Mouse (Mus musculus) cerebellum, adult 8-10 months (tissue): ENCODE data around the gene Prkar2b.
A peak's percentile ranks its signal among the peaks of the same experiment; 100 is the strongest.

Experiments
- DNase-seq: peaks from one replicate; pipeline ENCODE4 v3.0.0; 2022

The Prkar2b gene

DNA sequence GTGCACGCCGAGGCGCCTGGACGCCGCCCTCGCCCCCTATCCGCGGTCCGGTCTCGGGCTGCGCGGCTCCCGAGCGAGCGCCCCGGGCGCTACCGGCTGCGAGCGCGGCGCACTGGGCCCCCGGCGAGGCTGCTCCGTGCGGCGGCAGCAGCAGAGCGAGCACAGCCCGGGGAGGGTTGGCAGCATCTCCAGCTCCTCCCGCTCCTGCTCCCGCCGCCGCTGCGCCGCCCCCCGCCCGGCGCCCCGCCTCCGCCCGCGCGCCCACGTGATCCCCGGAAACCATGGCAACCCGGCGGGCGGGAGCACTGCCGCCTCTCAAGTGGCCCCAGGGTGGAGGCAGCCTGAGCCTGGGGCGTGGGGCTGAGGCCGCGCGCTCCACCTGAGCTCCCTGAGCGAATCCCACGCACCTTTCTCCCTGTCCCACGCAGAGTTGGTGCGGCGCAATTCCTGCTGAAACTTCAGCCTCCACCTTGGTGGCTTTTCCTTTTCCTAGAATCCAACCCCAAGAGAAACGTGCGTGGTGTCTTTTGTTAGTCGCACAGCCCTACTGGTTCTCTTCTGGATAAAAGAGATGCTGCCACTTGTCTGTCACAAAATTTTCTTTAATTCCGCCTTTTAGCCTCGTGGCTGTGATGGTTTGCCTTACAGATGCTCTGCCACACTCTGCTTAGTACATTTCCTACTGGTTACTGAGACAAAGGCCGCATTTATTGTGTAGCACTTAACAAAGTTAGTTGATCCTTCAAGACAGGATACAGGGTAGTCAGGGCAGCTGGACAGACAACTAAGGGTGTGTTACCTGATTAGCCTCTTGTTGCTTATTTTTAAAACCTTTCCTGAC lies at the start of gene Prkar2b:
Gene Prkar2b (minus strand): TSS at position 207 of the 841 bp plus-strand sequence.
- peak; percentile 86 for DNase-seq

DNA sequence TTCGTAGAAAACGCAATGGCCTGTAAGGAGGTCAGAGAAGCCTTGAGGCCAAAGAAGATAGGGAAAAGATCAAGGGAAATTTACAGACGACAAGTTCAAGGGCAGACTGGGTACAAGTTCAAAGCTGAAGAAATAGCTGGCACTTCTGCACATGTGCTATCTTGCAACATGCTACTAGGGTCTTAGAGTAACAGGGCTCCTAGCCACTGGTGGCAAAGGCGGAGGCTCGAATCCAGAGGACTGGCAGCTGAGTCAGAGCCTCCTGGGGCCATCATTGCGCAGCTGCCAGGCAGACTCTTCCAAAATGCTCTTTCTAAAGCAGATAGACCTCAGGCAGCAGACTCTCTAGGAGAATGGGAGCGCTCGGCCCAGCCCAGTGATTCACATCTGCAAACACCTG lies 48.1 kb upstream of the Prkar2b start:
- DNase-seq = no peak

DNA sequence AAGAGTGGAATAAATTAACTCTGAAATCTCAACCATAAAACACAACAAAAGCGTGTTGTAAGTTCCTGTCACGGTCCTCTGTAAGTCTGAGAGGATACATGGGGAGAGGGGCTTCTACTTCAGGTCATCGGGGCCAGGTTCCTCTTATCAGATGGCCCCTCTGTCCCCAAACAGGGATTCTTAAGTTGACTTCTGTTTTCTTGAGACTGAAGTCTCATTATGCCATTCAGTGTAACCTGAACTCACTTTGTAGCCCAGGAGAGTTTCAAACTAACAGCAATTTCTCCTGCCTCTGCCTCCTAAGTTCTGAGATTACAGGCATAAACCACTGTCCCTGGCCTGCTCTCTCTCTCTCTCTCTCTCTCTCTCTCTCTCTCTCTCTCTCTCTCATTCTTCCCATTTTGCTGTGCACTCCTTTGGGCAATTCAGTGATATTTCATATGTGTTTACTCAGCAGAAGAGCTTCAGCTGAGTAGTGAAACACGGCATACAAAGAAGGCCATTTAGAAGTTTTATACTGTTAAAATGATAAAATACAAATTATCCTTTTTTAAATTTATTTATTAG lies 43.9 kb upstream of the Prkar2b start:
- DNase-seq = no peak

DNA sequence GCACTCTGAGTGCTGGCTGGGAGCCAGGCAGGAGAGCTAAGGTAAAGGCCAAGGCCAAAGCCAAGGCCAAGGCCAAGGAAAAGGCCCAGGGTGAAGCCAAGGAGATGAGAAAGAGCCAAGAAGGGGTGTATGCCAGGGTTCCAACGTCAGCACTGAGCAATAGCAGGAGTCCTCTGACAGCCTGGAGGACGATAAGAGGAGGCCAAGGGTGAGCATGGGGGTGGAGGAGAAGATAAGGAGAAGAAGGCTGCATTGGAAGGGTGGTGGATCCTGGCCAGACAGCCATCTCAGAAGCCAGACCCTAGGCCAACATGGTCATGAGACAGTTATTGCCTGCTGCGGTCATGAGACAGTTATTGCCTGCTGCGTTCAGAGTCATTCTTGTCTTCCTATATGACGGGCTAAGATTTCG lies 43.4 kb upstream of the Prkar2b start:
- DNase-seq = no peak

DNA sequence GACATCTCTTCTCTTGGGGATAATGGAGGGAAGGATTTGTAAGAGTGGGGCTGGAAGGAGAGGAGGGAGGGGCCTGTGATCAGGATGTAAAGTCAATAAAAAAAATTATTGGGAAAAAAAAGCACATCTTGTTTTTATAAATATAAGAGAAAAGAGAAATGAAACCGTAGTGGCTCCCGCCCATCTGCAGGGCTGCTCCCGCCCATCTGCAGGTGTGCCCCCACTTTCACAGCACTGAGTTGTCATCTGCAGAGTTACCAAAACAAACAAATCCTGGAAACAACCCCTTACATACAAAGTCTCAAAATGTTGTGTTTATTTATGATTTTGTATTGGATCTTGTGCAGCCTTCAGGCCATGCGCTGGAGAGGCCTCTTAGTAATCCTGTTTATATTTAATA lies 40.2 kb upstream of the Prkar2b start:
- DNase-seq = no peak

DNA sequence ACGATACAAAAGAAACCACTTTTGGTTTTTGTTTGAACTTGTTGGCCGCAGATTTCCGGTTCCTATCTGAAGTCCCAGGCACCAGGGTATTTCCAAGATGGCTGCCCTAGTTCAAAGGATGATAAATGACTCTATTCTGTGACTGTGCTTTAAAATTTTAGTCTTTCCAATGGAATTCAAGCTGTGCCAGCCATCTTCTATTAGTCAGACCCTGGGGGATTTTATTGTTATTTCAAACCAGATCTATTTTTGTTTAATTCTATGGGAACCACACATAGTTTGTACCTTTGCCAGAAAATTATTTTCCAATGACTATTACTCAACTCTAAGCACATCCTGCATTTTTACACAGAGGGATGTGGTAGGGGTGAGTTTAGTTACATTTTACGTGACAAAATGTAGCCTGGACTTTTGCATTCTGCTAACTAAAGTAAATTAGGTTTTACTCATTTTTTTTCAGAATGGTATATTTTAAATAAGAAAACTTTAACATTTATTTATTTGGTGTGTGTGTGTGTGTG lies 38.6 kb upstream of the Prkar2b start:
- DNase-seq = no peak

DNA sequence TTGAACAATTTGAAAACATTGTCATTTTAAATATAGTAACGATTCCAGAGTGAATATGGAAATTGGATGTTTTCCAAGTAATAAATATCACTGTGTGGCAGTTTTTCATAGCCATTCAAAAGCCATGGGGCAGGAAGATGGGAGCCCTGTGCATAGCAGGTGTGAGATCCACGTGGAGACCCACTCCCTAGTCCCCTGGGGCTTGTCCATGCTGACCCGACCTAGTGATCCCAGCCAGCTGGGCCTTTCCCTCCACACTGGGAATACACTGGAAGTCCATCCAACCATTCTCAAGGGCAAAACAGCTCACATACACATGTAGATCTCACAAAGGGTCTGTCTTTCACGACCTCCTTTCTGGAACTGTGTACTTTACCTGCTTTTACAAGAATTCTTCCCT lies 37.5 kb upstream of the Prkar2b start:
- DNase-seq = no peak

DNA sequence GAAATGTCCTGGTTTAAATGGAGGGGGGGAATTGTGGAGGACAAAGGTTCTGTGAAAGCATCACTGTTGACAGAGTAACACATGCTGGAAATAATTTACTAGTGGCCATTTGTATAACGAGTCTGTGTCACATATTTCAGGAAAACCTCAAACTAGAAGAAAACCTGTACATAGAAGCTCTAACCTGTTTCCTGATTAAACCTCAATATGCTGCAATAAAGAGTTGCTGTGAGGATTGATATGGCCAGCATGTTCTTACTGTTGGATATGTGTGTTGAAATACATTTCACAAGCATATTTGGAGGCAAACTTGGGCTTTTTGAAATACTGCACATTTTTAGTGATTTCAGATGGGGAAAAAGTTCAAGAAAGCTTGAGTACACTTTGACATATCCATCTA lies 36.0 kb upstream of the Prkar2b start:
- no peak for DNase-seq

DNA sequence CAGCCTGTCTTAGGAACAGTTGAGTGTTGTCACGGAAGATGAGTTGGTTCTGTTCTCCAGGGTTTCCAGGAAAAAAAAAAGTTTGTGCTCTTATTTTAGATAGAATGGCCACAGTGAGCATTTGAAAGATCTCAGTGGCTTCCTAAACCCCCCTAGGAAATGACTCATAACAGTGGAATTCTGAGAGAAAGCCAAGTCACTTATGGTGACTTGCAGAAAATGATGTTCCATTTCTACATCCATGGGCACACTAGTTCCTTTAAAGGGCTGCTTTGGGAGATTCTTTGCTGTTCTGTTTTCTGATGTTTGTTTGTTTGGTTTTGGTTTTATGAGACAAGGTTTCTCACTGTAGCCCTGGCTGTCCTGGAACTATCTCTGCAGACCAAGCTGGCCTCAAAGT lies 34.1 kb upstream of the Prkar2b start:
- no peak for DNase-seq

DNA sequence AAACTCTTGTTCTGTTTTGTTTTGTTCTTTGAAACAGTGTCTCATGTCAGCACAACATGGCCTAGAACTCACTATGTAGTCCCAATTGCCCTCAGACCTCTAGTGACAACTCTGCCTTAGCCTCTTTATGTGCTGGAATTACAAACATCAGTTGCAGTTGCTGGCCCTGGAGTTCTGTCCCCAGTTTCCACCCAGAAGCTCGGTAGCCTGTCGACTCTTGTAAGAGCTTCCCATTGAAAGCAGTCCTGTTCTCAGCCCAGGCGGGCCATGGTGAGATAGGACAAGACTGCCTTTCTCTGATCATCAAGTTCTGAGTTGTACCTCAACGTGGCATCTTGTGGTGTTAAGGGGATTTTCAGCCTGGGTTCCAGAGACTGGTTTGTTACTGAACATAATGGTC lies 31.4 kb upstream of the Prkar2b start:
- no peak for DNase-seq

DNA sequence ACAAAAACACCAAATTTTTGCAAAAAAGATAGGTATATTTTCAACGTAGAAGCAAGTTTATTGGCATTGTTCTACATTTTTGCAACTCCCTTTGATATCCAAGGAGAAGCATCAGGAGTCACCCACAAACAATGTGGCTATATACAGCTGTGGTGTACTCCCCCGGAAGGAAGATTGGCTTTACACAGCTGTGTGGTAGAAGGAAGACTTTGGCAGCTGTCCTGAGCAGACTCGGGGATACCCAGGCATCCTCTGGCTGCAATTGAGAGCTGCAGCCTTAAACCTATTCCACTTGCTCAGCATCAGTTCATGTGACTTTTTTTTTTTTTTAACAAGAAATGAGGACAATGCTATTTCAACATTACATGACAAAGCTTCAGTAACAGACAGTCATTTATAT lies 27.5 kb upstream of the Prkar2b start:
- DNase-seq = no peak

DNA sequence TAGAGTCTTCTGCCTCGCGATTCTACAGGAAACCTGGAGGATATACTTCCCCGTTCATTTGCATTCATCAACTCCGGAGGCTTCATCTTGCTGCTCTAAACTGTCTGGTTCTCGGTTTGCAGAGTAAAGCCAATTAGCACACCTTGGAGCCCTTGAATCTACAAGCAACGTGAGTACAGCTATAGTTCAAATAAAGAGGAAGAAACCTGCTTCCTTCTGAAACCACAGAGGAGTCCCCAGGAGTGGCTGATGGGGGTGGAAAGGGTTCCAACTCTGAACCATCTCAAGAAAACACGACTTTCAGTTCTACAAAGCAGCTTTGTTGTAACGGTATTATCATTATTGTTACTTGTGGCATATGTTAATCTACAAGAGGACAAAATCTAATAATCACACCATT lies 26.2 kb upstream of the Prkar2b start:
- DNase-seq = no peak

DNA sequence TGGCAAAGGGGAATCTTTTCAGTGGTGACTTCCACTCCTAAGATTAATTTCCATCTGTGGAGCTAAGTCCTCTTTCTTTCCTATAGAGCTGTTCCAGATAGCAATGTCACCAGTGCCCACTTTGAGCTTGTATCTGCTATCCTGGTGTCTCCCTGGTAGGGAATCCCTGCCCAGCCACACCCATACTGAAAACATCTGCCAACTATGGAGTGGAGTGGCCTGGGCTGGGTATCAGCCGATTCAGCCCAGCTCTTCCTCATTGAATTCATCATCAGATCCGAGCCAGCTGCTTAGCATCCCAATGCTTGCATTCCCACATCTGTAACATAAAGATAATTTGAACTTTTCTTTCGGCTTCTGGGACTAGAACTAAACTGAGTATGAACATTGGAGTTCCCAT lies 25.8 kb upstream of the Prkar2b start:
- no peak for DNase-seq

DNA sequence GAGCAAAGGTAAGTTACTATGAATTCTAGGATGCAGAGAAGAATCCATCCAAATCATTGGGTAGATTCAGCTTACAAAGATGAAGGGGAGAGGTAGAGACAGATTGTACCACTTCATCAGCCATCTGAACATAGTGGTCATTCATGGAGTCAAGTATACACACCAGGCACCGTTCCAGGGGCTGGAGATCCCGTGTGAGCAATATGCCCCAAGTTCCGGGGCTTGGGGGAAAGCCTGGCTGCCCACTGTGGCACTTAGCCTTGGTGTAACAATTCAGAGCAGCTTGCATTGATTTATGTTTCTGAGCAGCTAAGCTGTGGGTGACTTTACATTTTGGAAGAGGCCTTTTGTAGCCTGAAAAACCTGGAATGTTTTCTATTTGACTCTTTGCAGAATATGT lies 24.8 kb upstream of the Prkar2b start:
- no peak for DNase-seq

DNA sequence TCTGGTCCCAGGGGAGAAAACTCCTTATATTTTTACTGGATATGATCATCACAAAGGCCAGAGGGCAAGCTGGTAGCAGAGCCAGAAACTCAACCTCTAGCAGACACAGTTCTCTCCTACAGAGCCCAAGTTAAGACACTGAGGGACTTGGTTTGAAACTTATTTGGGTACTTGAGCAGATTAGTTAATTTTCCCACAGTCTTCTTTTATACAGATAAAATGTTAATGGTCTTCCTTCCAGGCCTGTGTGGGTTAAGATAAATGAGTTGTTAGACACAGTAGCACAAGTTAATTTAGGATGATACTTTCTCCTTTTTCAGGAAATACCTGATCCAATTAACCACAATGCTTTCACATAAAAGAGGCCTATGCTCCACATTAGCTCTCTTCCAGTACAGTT lies 24.1 kb upstream of the Prkar2b start:
- no peak for DNase-seq

DNA sequence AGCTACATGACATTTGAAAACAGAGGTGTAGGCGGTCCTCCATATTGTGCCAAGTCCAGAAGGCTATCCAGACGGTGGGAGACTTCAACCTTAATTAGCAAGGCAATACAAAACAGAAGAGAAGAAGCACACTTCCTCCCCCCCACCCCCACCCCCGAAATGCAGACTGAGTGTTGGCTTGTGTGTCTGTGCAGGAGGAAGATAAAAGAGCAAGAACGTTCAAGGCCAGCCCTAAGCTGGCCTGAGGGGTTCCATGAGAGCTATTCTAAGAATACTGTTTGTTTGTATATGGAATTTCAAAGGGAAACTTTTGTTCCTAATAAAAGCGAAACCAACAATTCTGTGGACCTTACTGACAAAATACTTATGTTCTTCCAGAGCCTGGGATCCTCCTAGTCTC lies 23.5 kb upstream of the Prkar2b start:
- no peak for DNase-seq

DNA sequence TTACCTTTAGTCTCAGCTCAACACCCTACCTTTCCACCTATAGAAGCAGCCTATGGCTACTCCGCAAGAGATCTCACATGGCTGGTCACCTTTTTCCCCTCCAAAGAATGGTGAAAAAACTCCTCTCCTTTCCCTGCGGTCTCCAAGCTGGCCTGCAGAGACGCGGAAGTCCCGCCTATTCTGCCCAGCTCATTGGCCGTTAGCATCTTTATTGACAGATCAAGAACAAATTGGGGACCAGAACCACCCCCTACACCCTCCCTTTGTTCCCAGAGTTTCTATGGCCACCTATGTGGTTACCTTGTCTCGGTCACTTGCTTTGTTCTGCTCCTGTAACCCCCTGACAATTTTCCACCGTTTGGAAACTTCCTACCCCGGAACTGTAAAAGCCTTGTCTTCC lies 19.6 kb upstream of the Prkar2b start:
- DNase-seq = no peak

DNA sequence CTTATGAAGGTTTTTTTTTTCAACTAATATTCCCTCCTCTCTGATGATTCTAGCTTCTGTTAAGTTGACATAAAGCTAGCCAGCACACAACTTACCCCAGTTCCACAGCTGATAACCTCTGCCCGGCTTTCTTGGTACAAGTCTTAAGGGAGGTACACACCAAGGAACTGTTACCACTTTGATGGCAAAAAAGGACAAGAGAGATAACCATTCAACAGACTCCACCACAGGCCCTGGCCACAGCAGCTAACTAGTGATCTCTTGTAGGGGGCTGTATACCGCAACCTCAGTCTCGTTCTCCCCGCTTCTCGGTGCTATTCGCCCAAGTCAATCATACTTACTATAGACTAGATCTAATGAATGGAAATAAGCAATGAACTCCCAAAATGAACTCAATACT lies 16.3 kb upstream of the Prkar2b start:
- no peak for DNase-seq

DNA sequence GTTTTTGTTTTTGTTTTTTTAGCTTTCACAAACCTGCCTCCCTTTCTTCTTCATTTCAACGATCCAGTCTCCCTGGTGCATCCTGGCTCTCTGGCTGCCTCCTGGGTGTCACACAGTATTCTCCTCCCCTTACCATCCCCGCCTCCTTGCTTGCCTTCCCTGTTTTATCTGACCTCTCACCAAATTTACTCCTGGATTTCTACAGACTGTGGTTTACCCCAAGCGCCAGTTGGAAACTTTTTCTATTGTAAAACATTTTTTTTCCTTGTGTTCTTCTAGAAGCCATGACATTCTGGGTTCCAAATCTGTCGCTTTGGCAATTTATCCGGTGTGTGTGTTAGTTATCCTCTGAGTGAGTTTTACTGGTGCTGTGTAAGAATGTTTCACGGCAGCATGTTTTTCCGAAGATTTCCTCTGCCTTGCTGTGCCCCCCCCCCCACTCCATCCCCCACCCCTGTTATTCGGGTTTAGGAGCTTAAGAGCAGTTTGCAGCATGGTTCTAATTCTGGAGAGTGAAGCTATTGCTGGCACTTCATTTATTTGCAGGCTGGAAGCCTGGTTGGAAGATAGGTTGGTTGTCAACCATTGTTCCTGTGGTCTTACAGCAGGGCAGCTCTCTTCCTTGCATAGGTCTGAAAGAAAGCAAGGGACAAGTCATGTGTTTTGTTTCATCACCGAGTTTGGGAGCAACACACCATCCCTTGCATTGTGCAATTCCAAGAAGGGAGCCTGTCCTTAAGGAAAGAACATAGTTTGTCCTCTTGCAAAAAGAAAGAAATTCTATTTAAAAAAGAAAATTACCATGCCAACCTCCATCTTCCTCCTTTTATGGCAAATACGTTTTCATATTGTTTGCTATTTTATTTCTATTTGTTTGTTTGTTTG lies 15.0 kb upstream of the Prkar2b start:
- DNase-seq = no peak

DNA sequence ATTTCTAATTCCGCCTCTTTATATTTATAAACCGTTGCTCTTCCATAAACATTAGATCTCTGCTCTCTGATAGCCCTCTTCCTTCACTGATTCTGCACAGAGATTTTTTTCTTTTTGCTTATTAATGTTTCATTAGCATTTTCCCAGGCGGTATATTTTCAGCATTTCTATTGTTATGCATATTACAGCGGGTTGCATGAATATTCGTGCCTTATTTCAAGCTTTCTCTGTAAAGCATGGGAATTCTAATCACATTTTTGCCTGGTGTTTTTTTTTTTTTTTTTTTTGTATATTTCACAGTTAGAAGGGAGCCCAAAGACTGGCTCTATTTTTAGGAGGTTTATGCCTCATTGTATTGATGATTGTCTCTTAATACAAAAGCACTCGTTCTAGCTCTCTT lies 13.2 kb upstream of the Prkar2b start:
- DNase-seq = no peak

DNA sequence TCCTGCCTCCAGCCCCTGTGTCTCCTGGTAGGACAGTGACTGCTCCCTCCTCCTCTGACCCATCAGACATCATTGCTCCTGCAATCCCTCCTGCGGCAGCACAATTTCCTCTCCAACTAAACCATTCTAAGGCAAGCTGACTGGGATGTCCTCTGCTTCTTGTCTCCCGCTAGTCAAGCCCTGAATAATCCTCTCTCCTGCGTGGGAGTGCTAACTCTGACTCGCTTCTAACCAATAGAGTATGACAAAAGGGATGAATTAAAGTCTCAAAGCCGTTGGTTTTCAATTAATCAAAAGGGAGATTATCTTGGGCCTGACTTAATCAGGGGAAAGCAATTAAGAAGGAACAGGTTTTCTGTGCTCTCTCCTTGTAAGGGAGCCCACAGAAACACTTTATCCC lies 4.9 kb upstream of the Prkar2b start:
- DNase-seq = no peak

DNA sequence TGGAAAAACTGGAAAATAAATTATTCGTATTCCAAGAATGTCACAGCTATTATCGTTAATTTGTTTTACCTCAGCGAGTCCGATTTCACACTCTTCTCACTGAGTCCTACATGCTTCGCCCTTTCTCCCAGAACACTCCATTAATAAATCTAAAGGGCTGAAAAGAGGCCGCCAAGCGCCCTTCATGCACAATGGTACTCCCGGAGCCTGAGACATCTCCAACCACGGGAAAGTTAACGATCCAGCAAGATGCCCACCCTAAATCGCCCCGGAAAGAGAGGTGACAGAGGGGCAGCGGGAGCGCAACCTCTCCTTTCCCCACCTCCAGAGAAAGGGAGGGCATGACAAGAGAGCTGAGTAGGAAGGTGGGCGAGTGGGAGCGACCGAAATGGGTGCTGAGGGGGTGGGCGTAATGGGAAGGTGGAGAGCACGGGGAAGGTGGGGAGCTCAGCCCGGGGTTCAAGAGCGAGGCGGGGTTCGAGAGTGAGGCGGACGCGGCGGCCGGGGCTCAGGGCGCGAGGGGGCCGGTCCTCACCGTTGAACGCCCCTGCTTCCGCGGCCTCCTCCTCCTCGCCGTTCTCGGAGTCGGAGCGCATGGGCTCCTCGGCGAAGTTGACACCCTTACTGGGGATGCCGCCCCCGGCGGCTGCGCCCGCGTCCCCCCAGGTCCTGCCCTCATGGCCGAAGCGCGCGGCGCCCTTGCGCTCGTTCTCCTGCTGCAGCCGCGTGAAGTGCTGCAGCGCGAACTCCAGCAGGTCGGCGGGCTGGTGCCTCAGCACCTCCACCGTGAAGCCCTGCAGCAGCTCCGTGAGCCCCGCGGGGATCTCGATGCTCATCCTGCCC lies 628 bp downstream of the Prkar2b start:
- DNase-seq = peak; percentile 20

DNA sequence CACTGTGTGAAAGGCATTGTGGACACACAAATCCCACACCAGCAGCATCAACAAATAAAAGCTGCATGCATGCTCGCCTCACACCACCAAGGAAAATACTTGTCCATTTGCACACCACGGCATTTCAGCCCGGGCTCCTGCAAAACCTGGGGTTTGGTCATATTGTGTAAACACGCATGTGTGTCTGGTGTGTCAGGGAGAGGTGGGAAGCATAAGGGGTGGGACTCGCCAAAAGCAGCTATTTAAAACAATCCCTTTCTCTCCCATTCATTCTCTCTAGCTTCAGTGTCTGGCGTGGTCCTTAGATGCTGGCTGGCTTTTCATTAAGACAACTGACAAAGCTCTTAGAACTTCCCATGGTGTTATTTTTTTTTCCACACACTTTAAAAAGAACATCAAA lies 1.4 kb downstream of the Prkar2b start:
- no peak for DNase-seq
